Mouse (Mus musculus): Measurements from ENCODE around the gene Ilf3.
A peak's percentile ranks its signal among the peaks of the same experiment; 100 is the strongest.
"Not testable (repeated sequence)": the region's sequence is repeated elsewhere in the genome, so short reads cannot be mapped to it uniquely, and the experiment has no call there.

Gene Ilf3

DNA sequence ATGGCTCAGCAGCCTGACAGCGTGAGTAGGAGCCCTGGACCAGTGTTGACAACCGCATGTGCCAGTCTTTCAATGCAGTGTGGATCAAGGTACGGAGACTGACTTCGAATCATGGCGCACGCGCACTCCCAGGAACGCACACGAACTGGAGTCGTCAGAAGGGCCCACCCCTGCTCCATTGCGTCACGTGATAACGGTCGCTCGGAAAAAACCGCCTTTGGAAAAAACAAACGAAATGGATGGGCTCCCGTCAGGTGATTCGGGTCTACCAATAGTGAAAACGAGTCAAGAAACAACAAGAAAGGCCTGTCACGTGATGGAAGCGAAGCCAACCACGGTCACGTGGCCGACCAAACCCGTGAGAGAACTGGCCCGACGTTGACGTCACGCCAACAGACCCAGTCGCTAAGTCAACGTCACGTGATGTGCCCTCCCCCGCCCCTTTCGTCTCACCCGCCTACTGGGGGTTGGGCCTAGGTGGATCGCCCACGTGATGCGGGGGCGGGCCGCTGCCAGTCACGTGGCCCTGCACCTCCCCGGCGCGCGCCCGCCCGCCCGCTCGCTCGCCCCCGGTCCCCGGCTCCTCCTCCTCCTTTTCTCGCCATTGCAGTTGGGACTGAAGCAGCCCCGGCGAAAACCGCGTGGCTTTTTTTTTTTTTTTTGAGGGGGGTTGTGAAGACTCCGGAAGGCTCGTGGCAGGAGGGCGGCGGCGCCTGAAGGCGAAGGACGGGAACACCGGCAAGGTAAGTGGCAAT, at the start of gene Ilf3:
TSS of gene Ilf3 (plus strand) at position 515 of the 755 bp plus-strand sequence.
- DNase-seq (ENCODE audit: low spot score) = peak; percentile 100

DNA sequence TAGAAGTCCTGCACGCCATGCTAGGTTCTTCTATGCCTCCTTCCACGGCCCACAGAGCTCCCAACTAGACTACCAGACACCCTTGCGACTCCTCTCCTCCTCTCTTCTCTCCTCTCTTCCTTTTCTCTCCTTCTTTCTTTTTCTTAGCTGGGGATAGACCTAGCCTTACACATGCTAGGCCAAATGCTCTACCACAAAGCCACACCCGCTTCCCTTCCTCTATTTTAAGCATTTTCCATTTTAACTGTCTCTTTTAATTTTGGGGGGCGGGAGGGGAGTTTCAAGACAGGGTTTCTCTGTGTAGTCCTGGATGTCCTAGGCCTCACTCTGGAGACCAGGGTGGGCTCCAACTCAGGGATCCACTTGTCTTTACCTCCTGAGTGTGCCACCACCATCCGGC, 48.9 kb upstream of the Ilf3 start:
- no peak for DNase-seq (ENCODE audit: low spot score)

DNA sequence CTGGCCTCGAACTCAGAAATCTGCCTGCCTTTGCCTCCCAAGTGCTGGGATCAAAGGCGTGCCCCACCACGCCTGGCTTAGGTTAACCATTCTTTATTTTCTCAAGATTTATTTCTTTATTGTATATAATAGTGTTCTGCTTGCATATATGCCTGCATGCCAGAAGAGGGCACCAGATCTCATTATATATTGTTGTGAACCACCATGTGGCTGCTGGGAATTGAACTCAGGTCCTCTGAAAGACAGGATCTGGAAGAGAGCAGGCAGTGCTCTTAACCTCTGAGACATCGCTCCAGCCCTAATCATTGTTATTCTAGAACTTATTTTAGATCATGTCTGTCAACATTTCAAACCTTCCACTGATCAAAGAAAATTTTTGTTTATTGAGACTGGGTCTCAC, 48.2 kb upstream of the Ilf3 start:
- DNase-seq (ENCODE audit: low spot score) = no peak

DNA sequence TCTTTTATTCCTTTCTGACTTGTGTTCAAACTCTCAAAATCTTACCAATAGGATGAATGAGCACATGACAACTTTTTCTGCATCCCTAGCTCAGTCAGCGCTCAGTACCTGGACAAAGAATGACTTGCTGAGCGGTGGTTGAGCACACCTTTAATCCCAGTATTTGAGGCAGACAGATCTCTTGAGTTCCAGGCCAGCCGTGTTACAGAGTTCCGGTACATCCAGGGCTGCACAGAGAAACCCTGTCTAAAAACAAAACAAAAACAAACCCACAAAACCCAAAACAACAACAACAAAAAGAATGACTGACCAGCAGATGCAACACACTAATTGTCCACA, 47.4 kb upstream of the Ilf3 start:
- DNase-seq (ENCODE audit: low spot score) = no peak

DNA sequence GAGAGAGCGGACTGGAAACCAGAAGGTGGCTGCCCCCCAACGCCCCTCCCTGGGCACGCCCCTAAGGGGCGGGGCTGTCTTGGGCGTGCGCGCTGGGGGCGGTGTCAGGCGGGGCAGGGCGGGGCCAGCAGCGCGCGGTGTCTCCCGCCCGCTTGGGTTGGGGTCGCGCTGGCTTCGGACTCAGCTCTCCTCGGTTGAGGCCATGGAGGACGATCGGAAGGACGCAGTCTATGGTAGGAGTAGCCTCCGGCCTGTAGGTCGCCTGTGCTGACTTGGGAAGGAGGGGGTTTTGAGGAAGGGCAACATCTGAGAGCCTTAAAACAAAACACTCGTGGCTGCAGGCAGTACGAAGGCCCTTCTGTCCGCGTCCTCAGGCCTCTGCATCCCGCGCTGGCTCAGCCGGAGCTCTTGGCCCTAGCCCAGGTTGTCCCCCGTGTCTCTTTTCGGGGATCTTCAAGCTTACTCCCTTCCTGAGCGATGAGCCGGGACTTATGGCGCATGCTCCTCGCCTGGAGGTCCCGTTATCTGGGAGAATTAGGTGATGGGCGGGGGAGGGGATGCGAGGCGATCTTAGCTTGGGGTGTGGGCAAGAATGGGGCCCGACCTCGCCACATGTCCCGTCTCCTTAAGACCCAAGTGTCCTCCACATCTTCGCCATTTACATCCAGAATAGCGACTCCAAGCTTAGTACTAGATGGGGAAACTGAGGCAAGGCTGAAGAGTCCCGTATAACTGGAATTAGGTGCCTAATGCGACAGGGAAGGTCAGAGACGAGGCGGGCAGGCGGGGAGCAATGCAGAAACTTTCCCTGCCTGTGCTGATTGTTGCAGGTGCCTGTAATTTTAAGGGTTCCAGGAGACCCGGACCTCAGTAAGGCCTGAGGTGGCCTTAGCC, 46.8 kb upstream of the Ilf3 start, which contains the start of gene Slc44a2:
TSS of gene Slc44a2 (plus strand) at position 80 of the 894 bp plus-strand sequence.
- DNase-seq (ENCODE audit: low spot score) = peak; percentile 91

DNA sequence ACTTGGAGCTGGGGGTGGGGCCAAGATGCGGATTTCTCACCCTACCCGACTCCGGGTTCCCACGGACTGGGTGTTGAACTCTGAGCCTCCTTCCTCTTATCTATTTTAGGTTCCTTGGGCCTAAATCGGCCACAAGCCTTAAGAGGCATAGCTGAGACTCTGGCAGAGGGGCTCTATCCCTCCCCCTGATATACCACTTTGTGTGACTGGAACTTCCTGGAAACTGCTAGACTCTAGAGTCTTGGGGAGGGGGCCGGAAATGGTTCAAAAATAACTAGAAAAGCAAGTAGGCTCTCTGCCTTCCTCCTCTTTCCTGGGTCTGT, 46.2 kb upstream of the Ilf3 start:
- no peak for DNase-seq (ENCODE audit: low spot score)

DNA sequence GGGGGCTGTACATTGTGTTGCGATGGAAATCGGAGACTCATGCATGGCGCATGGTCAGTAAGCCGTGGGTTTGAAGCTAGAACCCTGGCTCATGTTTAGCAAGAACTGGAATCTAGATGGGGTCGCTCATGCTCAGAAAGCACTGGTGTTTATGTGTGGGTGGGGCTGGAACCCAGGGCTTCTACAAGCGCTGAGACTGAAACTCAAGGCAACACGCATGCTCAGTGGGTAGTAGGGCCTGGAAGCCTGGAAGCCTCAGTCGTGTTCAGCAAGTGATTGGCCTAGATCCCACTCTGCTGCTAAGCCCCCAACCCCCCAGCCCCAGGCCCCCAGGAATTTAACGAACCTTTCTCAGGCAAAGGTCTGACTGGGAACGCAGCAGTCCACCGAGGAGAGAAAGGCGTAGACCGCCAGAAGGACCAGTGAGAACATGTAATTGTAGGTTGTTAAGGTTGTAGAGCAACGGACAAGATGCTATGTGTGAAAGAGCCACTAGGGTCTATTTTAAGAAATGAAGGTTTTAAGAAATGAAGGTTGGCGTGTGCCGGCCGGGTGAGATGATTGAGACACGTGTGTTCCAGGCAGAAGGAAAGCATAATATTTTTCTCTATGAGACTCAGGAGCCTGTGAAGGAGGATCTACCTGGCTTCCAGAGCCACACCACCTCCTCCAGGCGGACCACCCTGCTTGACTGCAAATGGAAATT, 45.3 kb upstream of the Ilf3 start:
- no peak for DNase-seq (ENCODE audit: low spot score)

DNA sequence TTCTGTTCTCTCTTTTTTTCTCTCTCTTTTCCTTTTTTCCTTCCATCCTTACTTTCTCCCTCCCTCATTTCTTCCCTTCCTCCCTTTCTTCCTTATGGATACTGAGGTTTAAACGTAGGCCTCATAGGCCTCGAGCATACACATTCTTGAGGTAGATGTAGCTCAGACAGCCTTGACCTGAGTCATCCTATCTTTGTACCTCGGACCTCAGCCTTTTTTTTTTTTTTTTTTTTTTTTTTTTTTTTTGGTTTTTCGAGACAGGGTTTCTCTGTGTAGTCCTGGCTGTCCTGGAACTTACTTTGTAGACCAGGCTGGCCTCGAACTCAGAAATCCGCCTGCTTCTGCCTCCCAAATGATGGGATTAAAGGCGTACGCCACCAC, 44.8 kb upstream of the Ilf3 start:
- not testable (repeated sequence) for DNase-seq (ENCODE audit: low spot score)

DNA sequence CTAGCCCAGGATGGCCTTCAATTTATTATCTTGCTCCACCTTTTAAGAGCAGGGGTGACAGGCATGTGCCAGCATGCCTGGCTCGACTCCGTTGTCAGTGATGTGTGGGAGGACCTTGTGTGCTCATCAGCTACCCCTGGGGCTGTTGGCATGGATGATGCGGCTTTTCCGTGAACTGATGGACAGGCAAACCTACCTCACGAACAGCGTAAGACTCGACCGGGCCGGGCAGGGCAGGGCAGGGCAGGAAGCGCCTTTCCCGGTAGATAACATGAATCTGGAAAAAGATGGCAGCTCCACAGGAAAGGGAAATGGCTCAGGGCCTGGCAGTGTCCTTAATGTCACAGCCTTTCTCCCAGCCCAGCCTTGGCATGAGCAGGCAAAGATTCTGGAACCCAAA, 43.4 kb upstream of the Ilf3 start:
- DNase-seq (ENCODE audit: low spot score) = no peak

DNA sequence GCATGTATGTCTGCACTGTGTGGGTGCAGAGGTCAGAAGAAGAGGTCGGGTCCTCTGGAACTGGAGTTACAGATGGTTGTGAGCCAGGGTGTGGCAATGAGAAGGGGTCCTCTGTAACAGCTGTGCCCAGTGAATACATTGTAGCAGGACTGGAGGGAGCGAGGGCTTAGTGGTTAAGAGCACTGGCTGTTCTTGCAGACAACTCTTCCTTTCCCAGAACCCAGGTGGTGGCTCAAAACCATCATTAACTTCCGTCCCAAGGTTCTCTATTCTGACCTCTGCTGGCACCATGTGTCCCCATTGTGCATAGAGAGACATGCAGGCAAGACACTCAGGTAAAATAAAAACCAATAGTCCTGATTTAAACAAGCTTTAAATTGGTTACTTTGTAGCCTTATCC, 40.1 kb upstream of the Ilf3 start:
- no peak for DNase-seq (ENCODE audit: low spot score)

DNA sequence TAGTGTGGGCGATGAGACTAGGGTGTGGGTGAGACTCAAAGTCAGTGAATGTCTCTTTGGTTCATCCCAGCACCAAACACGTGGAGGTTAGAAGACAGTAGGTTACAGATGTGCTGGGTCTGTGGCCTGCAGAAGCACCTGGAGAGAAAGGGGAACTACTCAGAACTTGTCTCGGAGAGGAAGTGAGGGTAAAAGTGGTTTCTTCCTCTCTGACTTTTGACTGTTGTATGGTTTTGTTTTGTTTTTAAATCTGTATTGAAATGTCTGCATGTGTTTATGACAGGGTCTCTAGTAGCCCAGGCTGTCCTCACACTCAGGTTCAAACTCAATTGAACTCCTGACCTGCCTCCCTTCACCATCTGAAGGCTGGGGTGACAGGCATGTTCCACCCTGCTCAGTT, 39.6 kb upstream of the Ilf3 start:
- no peak for DNase-seq (ENCODE audit: low spot score)

DNA sequence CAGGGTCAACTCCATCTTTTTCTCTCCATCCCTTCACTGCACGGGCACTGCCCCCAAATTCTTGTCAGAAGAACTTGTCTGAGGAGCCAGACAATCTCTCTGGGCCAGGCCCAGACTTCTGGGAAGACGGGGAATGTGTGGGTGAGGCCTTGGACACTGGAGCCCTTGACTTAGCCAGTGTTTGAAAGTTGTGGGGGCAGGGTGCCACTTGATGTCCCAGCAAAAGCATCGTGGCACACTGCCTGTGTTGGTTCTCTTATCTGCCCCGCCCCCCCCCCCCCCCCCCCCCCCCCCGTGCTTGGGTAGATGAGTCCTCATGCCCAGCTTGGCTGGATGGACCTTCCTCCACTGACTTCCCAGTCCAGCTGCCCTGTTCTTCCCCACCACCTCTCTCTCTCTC, 38.6 kb upstream of the Ilf3 start:
- DNase-seq (ENCODE audit: low spot score) = no peak

DNA sequence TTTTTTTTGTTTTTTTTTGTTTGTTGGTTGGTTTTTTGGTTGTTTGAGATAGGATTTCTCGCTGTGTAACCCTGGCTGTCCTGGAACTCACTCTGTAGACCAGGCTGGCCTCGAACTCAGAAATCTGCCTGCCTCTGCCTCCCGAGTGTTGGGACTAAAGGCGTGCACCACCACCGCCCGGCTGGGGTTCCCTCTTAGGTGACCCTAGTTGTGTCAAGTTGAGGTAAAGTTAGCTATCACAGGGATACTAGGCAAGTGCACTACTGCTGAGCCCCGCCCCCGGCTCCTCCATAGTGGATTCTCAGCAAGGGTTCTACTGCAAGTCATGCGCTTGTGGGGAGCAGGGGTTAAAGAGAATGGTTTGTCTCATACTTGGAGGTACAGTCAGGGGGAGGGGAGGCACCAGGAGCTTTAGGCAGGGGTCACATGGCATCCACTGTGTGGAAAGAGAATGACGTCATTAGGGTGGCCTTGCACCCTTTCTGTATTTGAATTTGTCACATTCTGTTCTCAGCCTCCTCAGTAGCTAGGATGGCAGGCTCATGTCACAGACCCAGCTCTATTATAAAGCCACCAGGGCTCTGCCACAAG, 37.9 kb upstream of the Ilf3 start:
- no peak for DNase-seq (ENCODE audit: low spot score)

DNA sequence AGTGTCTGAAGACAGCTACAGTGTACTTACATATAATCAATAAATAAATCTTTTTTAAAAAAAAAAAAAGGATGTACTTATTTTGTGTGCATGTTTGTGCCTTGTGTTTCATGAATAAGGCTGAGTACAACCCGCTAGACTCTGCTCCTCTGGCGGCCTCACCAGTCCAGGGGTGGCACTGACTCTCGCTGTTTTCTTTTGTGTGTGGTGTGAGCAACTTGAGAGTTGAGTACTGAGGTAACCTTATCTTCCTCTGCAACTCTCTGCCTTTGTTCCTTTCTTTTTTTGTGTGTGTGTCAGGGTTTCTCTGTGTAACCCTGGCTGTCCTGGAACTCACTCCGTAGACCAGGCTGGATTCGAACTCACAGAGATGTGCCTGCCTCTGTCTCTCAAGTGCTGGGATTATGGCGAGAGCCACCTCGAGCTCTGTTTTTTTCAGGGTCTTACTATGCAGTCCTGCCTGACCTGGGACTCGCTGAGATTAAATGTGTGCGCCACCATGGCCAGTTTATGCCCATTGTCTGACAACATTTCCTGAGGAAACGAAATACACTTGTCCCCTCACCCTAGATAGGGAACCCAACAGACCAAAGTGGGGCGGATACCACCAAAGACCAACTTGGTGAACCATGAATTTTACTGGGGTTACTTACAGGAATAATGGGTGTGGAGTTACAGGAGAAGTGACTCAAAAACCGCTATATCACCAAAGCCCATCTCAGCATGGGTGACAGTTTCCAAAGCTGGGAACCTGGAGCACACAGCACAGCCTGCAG, 36.1 kb upstream of the Ilf3 start:
- no peak for DNase-seq (ENCODE audit: low spot score)

DNA sequence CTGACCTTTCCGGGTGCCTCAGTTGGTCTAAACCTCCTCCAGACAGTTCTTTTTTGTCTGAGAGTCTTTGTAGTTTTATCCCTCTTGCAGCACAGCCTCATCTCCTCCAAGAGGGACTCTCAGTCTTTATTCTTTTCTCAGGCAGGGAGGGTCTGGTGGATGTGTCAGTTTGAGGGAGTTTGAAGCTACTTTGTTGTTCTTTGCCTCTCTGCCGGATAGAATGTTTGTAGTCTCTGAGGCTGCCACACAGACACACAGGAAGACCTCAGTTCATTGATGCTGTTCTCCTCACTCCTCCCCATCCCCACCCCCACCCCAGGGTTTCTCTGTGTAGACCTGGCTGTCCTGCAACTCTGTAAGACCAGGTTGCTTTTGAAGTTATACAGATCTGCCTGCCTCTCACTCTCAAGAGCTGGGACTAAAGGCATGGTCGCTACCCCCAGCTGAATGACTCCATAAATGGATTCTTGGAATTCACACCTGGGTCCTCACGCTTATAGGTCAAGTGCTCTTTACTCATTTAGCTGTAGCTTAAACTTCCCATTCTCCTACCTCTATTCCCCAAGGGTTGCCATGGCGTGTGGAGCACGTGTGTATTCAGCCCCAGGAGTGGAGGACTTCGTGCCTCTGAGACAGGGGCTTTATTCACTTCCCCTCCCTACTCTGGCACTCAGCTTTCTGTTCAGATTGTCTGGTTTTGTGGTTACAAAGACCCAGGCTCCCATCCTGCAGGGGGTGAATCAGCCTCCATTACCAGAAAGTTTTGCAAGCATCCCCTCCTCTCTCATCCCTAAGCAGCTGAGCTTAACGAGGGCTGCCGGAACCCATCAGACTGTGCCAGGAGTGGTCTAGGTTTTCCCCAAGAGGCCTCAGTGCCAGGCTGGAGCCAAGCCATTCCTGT, 35.3 kb upstream of the Ilf3 start:
- DNase-seq (ENCODE audit: low spot score) = no peak

DNA sequence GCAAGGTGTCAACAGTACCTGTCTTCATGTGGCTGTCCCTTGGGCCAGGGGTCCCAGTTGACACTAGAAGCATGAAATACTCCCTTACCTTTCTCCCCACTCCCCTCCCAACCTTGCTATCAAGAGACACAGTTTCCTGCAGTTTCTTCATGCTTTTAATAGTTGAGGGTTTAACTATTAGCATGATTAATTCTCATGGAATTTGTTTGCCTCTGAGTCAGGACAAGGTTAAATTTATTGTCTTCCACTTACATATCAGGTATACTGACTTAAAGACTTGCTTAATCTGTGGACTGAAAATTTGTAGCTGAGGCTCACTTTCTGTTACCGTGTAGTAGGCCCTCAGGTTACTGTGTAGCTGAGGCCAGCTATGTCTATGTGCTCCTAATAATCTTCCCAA, 34.1 kb upstream of the Ilf3 start:
- DNase-seq (ENCODE audit: low spot score) = no peak

DNA sequence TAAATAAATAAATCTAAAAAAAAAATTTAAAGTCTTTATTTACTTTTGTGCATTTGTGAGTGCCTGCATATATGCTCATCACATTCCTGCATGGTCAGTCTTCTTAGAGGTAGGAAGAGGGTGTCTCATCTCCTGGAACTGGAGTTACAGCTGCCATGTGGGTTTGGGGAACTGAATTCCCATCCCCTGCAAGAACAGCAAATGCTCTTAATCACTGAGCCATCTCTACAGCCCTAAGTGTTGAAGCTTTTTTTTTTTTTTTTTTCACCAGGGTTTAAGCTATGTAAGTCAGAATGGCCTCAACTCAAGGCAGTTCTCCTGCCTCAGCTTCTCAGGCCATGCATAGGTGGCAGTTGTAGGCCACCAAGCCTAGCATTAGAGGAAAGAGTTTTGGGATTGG, 32.9 kb upstream of the Ilf3 start:
- no peak for DNase-seq (ENCODE audit: low spot score)

DNA sequence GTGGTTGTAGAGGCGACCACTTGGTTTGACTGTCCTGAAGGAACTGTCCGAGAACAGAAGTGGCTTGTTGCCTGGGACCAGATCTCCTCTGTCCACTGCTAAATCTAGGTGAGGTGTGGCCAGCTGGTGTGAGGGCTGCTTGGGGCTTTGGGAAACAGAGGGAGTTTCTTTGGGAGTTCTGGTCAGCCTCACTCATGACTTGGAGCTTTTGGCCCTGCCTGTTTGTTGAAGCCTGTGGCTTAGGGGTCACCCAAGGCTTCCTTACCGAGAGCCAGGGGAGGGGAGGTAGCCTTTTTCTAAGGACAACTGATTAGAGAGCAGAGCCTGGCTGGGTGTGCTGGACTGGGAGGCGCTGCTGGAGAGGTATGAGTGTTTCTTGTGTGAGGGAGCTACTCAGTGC, 32.3 kb upstream of the Ilf3 start:
- DNase-seq (ENCODE audit: low spot score) = no peak

DNA sequence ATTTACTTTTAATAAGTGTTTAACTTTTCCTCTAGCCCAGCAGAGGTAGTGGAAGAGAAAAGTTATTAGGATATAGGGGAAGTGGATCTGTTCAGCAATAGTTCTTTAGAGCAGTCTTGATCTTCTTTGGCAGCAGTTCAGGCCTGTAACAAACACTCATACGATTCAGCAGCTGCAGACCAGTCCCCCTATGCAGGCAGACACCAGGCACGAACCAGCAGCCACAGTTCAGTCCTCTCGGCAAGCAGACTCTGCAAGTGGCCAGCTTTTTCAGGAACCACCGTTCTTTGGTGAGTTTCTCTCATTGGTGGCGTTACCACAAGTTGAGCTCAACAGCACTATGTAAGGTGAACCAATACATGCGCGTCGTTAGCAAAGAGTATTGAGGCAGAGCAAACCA, 31.2 kb upstream of the Ilf3 start:
- no peak for DNase-seq (ENCODE audit: low spot score)

DNA sequence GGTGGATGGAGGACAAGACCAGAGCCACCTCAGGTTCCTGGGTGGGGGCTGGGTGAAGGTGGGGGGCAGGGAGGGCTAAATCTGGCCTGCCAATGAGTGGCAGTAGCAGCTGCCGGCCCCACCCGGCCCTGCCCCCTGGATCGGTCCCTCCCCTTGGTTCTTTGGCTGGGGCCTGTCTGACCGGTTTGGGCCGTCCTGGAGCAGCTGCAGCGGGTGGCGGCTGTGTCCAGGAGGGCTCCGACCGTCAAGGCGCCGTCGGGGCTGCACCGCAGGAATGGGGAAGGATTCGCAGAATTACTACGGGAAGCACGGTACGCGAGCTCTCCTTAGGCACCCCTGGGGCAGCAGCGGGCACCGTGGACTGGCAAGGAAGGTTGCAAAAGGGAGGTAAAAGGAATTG, 30.0 kb upstream of the Ilf3 start:
- DNase-seq (ENCODE audit: low spot score) = no peak

DNA sequence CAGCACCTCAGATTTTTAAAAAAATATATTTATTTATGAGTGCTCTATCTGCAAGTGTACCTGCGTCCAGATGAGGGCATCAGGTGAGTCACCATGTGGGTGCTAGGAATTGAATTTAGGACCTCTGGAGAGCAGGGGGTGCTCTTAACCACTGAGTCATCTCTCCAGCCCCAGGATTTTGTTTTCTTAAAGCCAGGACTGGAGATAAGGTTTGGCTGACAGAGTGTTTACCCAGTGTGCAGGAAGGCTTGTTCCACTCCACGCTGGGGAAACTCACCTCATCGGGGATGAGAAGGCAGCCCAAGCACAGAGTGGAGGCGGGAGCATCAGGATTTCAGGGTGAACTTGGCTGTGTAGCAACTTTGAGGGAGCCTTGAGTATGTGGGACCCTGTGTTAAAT, 27.3 kb upstream of the Ilf3 start:
- DNase-seq (ENCODE audit: low spot score) = no peak

Data from retina, embryonic 14.5 days (tissue).